Mouse (Mus musculus) kidney, postnatal 0 days (tissue): ENCODE measurements around the gene Vmn2r105. TPM values are rescaled to one million over a fixed set of nuclear protein-coding genes. Genes with fewer than 3 reads are reported as not detected.

Source experiments
- ATAC-seq: fragments of 200-750 bp; cut with Nextera tagmentation; replicated peaks from 2 replicates; pipeline ENCODE4 v1.8.0; 2017; ENCODE audit warnings: low read depth, moderate number of reproducible peaks, moderate TSS enrichment, moderate library complexity; ENCODE audit not compliant: low FRiP score
- DNase-seq: peaks from one replicate; pipeline ENCODE4 v3.0.0-alpha.2; 2016; ENCODE audit warnings: low spot score
- H3K27ac ChIP-seq: fragments of 300-500 bp; sonication (generic); 2 replicates; pipeline ENCODE4 v1.5.1; 2014; ENCODE audit warnings: mild to moderate bottlenecking
- H3K27me3 ChIP-seq: fragments of 300-500 bp; sonication (generic); 2 replicates; pipeline ENCODE4 v1.6.1; 2014; ENCODE audit warnings: low read length, mixed read lengths; ENCODE audit not compliant: insufficient read depth
- H3K36me3 ChIP-seq: fragments of 300-500 bp; sonication (generic); 2 replicates; pipeline ENCODE4 v1.6.1; 2014; ENCODE audit warnings: low read length, mixed read lengths; ENCODE audit not compliant: insufficient read depth
- H3K4me1 ChIP-seq: fragments of 300-500 bp; sonication (generic); replicated peaks from 2 replicates; pipeline ENCODE4 v1.6.1; 2014; ENCODE audit warnings: antibody characterized with exemption, low read length, mixed read lengths; ENCODE audit not compliant: insufficient read depth
- H3K4me2 ChIP-seq: fragments of 300-500 bp; sonication (generic); 2 replicates; pipeline ENCODE4 v1.6.1; 2014; ENCODE audit warnings: mild to moderate bottlenecking, low read length, moderate library complexity, mixed read lengths
- H3K4me3 ChIP-seq: fragments of 300-500 bp; sonication (generic); replicated peaks from 2 replicates; pipeline ENCODE4 v1.5.1; 2014; ENCODE audit warnings: low read depth, low read length
- H3K9ac ChIP-seq: fragments of 300-500 bp; sonication (generic); 2 replicates; pipeline ENCODE4 v1.6.1; 2014; ENCODE audit warnings: low read depth, low read length
- H3K9me3 ChIP-seq: fragments of 300-500 bp; sonication (generic); replicated peaks from 2 replicates; pipeline ENCODE4 v1.6.1; 2016; ENCODE audit warnings: low read length, inconsistent platforms, mixed read lengths
- CTCF ChIP-seq: IDR thresholded peaks from 2 replicates; pipeline ENCODE4 v1.5.1; 2016; ENCODE audit warnings: antibody characterized with exemption, low read depth, mild to moderate bottlenecking, moderate library complexity
- WGBS: fragments of 180-500 bp; shearing (Covaris S2); extraction: QIAGEN DNeasy Blood & Tissue Kit; methylation state at CpG from one replicate; pipeline ENCODE4 v1.1.7; 2014; 5-methylcytosine and 5-hydroxymethylcytosine counted together
- polyA plus RNA-seq: library from polyadenylated mRNA; unstranded; fragments of >200 nt; fragmentation: Nextera tagmentation; extraction: Ambion mirVana; gene quantifications from 2 replicates; pipeline ENCODE4 v1.2.1, GENCODE M21; 2015

The Vmn2r105 gene
- polyA plus RNA-seq, result not detected in 2 replicates

- Histone ChIP-seq H3K9me3 (no peaks in the 10 kb centered on the region), H3K27me3 (no peaks in the 10 kb centered on the region), H3K4me3 (no peak within 1 kb of the TSS), H3K9ac (no peak within 1 kb of the TSS), H3K27ac (no peak within 1 kb of the TSS), H3K4me2 (no peak within 1 kb of the TSS), H3K36me3 (no peaks in the 10 kb centered on the region), H3K4me1 (no peaks in the 10 kb centered on the region)
- ATAC-seq (no peak), DNase-seq (no peak)
- WGBS, result 68% methylated on average over 2 of the region's 2 CpGs
- no peak for TF ChIP-seq CTCF
These were observed at the start of gene Vmn2r105 for GRCm38 (mm10) chr17:20234952-20235351. Gene Vmn2r105 (minus strand): TSS chr17:20235052.

DNA sequence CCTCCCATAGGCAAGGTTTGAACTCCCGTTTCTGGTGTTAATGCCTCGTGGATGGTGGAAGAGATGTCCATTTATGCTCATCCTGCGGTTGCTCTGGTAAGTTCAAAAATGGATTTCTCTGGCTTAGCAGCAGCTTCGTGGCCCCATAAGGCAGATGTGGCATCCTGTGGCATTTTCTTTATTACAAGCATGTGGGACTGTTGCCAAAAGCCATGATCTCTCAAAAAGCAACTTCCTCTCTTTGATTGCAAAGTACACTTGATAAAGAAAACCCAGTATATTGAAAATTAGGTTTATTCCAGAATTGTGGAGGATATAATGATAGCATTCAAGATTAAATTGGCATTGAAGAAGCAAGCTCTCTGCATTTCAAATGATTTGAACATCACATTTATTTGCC is 20.7 kb upstream of the Vmn2r105 start:
- Histone ChIP-seq H3K27ac (no peak overlapping the region), H3K4me3 (no peak overlapping the region), H3K27me3 (no peaks in the 10 kb centered on the region), H3K4me2 (no peak overlapping the region), H3K36me3 (no peaks in the 10 kb centered on the region), H3K9me3 (no peaks in the 10 kb centered on the region), H3K9ac (no peak overlapping the region), H3K4me1 (no peaks in the 10 kb centered on the region)
- TF ChIP-seq CTCF, result no peak
- WGBS, result 63% methylated on average over 4 of the region's 4 CpGs
- DNase-seq (no peak), ATAC-seq (no peak)

- ATAC-seq (no peak), DNase-seq (no peak)
- Histone ChIP-seq H3K27ac (no peak within 1 kb of the TSS), H3K9ac (no peak within 1 kb of the TSS), H3K4me1 (no peaks in the 10 kb centered on the region), H3K36me3 (no peaks in the 10 kb centered on the region), H3K27me3 (no peaks in the 10 kb centered on the region), H3K4me3 (no peak within 1 kb of the TSS), H3K9me3 (no peaks in the 10 kb centered on the region), H3K4me2 (no peak within 1 kb of the TSS)
- TF ChIP-seq CTCF, result no peak
These were observed 51.9 kb downstream of the Vmn2r105 start, which contains the start of gene Fpr-rs6 for GRCm38 (mm10) chr17:20182997-20183396. Gene Fpr-rs6 (minus strand): TSS chr17:20183097.

Other genes with a start within 250 kb of the Vmn2r105 start
- not detected in 2 replicates for gene Vmn2r104, start 186.7 kb downstream of the Vmn2r105 start, polyA plus RNA-seq
- not detected in 2 replicates for gene Fpr-rs7, start 120.8 kb downstream of the Vmn2r105 start, polyA plus RNA-seq
- not detected in 2 replicates for gene Fpr-rs6, start 52.0 kb downstream of the Vmn2r105 start, polyA plus RNA-seq
- not detected in 2 replicates for gene Vmn2r106, start 50.5 kb upstream of the Vmn2r105 start, polyA plus RNA-seq
- gene Vmn2r107, start 110.2 kb upstream of the Vmn2r105 start, polyA plus RNA-seq, result not detected in 2 replicates
- gene Vmn1r224, start 179.1 kb upstream of the Vmn2r105 start, polyA plus RNA-seq, result not detected in 2 replicates
- gene Vmn2r108, start 246.3 kb upstream of the Vmn2r105 start, polyA plus RNA-seq, result not detected in 2 replicates